8 mouse cellular contexts compared by ENCODE assay signal in genomic region chr1:106735586-106735985, GRCm38 (mm10). TPM values are rescaled to one million over a fixed set of nuclear protein-coding genes. Genes with fewer than 3 reads are reported as not detected.
DNase-seq lines count a peak whose midpoint lies in the region; ATAC-seq and TF ChIP-seq lines count a peak whose summit lies in the region.

No protein-coding gene starts in this region.

- H3K27ac ChIP-seq in heart, embryonic 11.5 days (ENCODE audit: low read depth, low read length): no peak overlapping the region
- H3K27ac ChIP-seq in thymus, adult 2 months (ENCODE audit: control insufficient read depth, insufficient read depth, low read length): no peak overlapping the region

- no peak for TF ChIP-seq POLR2A in thymus, adult 2 months (IDR thresholded peaks at IDR 0.05; ENCODE audit: control insufficient read depth, extremely low read depth, insufficient read depth, low read length, poor library complexity)

- H3K4me3 ChIP-seq in heart, embryonic 11.5 days (ENCODE audit: low read depth, low read length): no peak overlapping the region
- H3K4me3 ChIP-seq in thymus, adult 2 months (ENCODE audit: control insufficient read depth, insufficient read depth, low read length): no peak overlapping the region

- peaks cover 4% of the 10 kb centered on the region; the same call in 1 of the 2 replicates for H3K36me3 ChIP-seq in heart, embryonic 11.5 days (ENCODE audit: control insufficient read depth, insufficient read depth, low read length)
- peaks cover 16% of the 10 kb centered on the region for H3K36me3 ChIP-seq in thymus, adult 2 months (ENCODE audit: control insufficient read depth, insufficient read depth, low read length)

- no peaks in the 10 kb centered on the region for H3K4me1 ChIP-seq in heart, embryonic 11.5 days (ENCODE audit: control insufficient read depth, insufficient read depth, low read length)
- no peaks in the 10 kb centered on the region for H3K4me1 ChIP-seq in thymus, adult 2 months (replicated peaks; ENCODE audit: control insufficient read depth, insufficient read depth, low read length)

- no peak overlapping the region for H3K9ac ChIP-seq in heart, embryonic 11.5 days (ENCODE audit: low read depth, low read length)

- 57% methylated on average over 2 of the region's 2 CpGs for WGBS in heart, embryonic 11.5 days (ENCODE audit: insufficient replicate concordance)
- WGBS in thymus, adult 2 months: 58% methylated on average over 2 of the region's 2 CpGs

- TF ChIP-seq CTCF in thymus, adult 2 months (IDR thresholded peaks at IDR 0.05; ENCODE audit: borderline replicate concordance, control insufficient read depth, extremely low read depth, insufficient read depth, low read length, poor library complexity): no peak

- intact Hi-C loops in heart, postnatal 36 days (cut with DNase I): loop anchor here (5.0 kb wide), 1 partner anchor 308 kb away; no protein-coding TSS in a partner anchor

- DNase-seq in heart, postnatal 36 days: peak; percentile 32 to 49
- peak; percentile 53 for DNase-seq in thymus, adult 2 months
- DNase-seq in thymus, adult 18-20 months: no peak
- peak; percentile 61 for DNase-seq in cerebellum, adult 8-10 months
- DNase-seq in kidney, adult 9 months: peak; percentile 48
- DNase-seq in naive thymus-derived CD4-positive, alpha-beta T cell, adult 2 months (ENCODE audit: low read depth): peak; percentile 78
- DNase-seq in frontal cortex, postnatal 25 days (ENCODE audit: low spot score in 2 of 2): no peak

- H3K4me2 ChIP-seq in heart, embryonic 11.5 days: no peak overlapping the region

- H3K9me3 ChIP-seq in heart, embryonic 11.5 days (replicated peaks; ENCODE audit: control insufficient read depth, low read length): no peaks in the 10 kb centered on the region

- no peaks in the 10 kb centered on the region for H3K27me3 ChIP-seq in heart, embryonic 11.5 days (ENCODE audit: control insufficient read depth, insufficient read depth, low read length)
- H3K27me3 ChIP-seq in thymus, adult 2 months (ENCODE audit: control insufficient read depth, insufficient read depth, low read length): no peaks in the 10 kb centered on the region

- no peak for ATAC-seq in heart, embryonic 11.5 days (replicated peaks; ENCODE audit: insufficient number of reproducible peaks, low FRiP score, low TSS enrichment)

RNA-seq across cellular contexts. Expression of gene Bcl2, which starts 21.5 kb away (rescaled TPM):
- 1 to 10 TPM; 3.7 to 5.1 TPM for total RNA-seq in heart, postnatal 36 days (2021)
- 7.3 and 7.9 TPM in 2 replicates for polyA plus RNA-seq in heart, embryonic 11.5 days (2014; fragmentation: Nextera tagmentation; extraction: Ambion mirVana)
- 10.7 and 11.8 TPM in 2 replicates for polyA plus RNA-seq in thymus, adult 2 months (2012; rRNA removed)

RNA-seq across cellular contexts. Expression of gene Kdsr, which starts 23.9 kb away (rescaled TPM):
- 1 to 10 TPM; 8.4 to 8.6 TPM for total RNA-seq in heart, postnatal 36 days (2021)
- polyA plus RNA-seq in heart, embryonic 11.5 days (2014; fragmentation: Nextera tagmentation; extraction: Ambion mirVana): 7.1 and 8.2 TPM in 2 replicates
- polyA plus RNA-seq in thymus, adult 2 months (2012; rRNA removed): 12.3 and 17.1 TPM in 2 replicates

Comparison
In these comparisons a context has a peak if more than half of its experiments do, and no peak if none do; other contexts are left out.
1. DNase-seq: peak in heart, postnatal 36 days (2 of 2), thymus, adult 2 months (single experiment), cerebellum, adult 8-10 months (single experiment), kidney, adult 9 months (single experiment) and naive thymus-derived CD4-positive, alpha-beta T cell, adult 2 months (single experiment); none in thymus, adult 18-20 months (0 of 2) and frontal cortex, postnatal 25 days (0 of 2).